Mouse (Mus musculus) lung, postnatal 4 days (tissue): ENCODE results near the gene Mcrs1.

Experiments used
- DNase-seq, 2 experiments: peaks; one replicate each; pipeline ENCODE4 v3.0.0; 2021

Gene Mcrs1

GRCm38 (mm10) chr15:99198761-99199160, 53.0 kb downstream of the Mcrs1 start:
- DNase-seq = peak in 1 of 2 experiments; percentile 47

DNA sequence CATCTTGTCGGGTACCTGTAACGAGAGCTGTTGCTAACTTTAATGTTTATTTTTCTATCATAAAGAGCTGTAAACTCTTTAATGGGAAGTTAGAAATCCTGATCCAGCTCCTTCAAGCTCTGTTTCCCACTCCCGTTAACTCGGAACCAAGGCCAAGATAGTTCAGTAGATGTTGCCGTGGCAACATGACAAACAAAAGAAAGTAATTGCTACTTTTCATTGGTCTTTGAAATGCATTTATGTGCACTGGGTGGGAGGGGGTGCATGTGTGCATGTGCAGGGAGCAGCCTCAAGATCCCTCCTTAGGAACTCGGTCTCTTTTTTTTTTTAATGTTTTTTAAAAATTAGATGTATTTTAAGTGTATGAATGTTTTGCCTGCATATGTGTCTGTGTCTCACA, 56.7 kb downstream of the Mcrs1 start:
- DNase-seq = no peak

DNA sequence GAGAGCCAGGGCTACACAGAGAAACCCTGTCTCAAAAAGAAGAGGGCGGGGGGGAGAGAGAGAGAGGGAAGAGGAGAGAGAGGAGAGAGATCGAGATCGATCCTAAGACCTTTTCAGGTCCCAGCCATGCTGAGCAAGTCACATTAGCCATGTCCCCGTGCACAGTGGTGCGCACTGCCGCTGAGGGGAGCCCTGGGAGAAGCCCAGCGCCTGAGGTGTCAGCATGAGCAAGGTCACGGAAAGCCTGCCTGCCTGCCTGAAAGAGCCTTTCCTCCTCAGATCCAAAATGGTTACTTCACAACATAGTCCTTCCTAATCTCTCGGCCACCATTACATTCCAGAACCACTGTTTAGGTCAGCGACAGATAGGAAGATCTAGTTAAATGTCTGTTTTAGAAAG, 57.4 kb downstream of the Mcrs1 start:
- DNase-seq = no peak
